Comparison of ENCODE assay signal across 13 mouse cellular contexts in the genomic region with DNA sequence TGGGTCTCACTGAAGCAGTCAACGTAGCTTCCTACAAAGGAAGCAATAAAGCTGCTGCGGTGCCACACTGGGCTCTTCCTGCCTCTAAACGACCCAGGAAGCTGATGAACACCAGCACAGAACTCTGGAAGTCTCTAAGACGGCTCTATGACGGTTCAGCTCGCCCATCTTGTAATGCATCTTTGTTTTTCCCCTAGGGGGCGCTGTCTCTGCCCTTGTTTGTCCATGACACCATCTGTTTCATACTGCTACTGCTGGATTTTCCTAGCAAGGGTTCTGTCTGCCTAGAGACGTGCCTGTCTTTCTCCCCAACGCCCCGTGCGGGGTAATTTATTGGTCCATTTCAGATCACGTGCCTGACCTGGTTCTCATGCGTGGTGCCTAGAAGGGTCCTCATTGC.
DNase-seq lines count a peak whose midpoint lies in the region; ATAC-seq and TF ChIP-seq lines count a peak whose summit lies in the region.
"Had no signal": no experiment of that assay in that cellular context is flagged by ENCODE, and none has a peak within 500 bp of the region (broad histone marks: within the 10 kb centered on the region; RNA-seq: fewer than 3 reads in every experiment).

No protein-coding gene starts in this region.

- no peaks in the 10 kb centered on the region for H3K36me3 ChIP-seq in hindbrain, postnatal 0 days (ENCODE audit: insufficient read depth, low read length)
- no peaks in the 10 kb centered on the region for H3K36me3 ChIP-seq in hindbrain, embryonic 11.5 days (ENCODE audit: control insufficient read depth, insufficient read depth, low read length)
- H3K36me3 ChIP-seq in liver, embryonic 14.5 days (replicated peaks; ENCODE audit: control insufficient read depth, insufficient read depth, low read depth): no peaks in the 10 kb centered on the region
- no peaks in the 10 kb centered on the region for H3K36me3 ChIP-seq in liver, embryonic 12.5 days
- no peaks in the 10 kb centered on the region for H3K36me3 ChIP-seq in ES-E14 (ENCODE audit: control insufficient read depth, insufficient read depth, low read length, poor library complexity, severe bottlenecking)
- no peaks in the 10 kb centered on the region for H3K36me3 ChIP-seq in limb, embryonic 10.5 days
- H3K36me3 ChIP-seq in midbrain, embryonic 16.5 days (ENCODE audit: control insufficient read depth, insufficient read depth, low read length): no peaks in the 10 kb centered on the region
- H3K36me3 ChIP-seq: intestine, embryonic 15.5 days; liver, embryonic 13.5 days; neural tube, embryonic 15.5 days had no signal

- ATAC-seq in hindbrain, postnatal 0 days: no peak
- ATAC-seq in hindbrain, embryonic 11.5 days (ENCODE audit: low FRiP score): no peak
- no peak for ATAC-seq in liver, embryonic 14.5 days (ENCODE audit: insufficient read depth)
- ATAC-seq in liver, embryonic 12.5 days: no peak
- no peak for ATAC-seq in midbrain, embryonic 16.5 days
- ATAC-seq: intestine, embryonic 15.5 days had no signal

- H3K9me3 ChIP-seq in hindbrain, postnatal 0 days (ENCODE audit: low read length): no peaks in the 10 kb centered on the region
- no peaks in the 10 kb centered on the region for H3K9me3 ChIP-seq in hindbrain, embryonic 11.5 days (ENCODE audit: control insufficient read depth, low read length)
- H3K9me3 ChIP-seq in liver, embryonic 14.5 days (ENCODE audit: control insufficient read depth, low read length): no peaks in the 10 kb centered on the region
- no peaks in the 10 kb centered on the region for H3K9me3 ChIP-seq in liver, embryonic 12.5 days (replicated peaks)
- H3K9me3 ChIP-seq in ES-E14 (ENCODE audit: control insufficient read depth, insufficient read depth, low read depth, low read length): no peaks in the 10 kb centered on the region
- H3K9me3 ChIP-seq in limb, embryonic 10.5 days (replicated peaks): no peaks in the 10 kb centered on the region
- H3K9me3 ChIP-seq in midbrain, embryonic 16.5 days (replicated peaks; ENCODE audit: control insufficient read depth, low read length, poor library complexity, severe bottlenecking): no peaks in the 10 kb centered on the region
- H3K9me3 ChIP-seq: intestine, embryonic 15.5 days; liver, embryonic 13.5 days; neural tube, embryonic 15.5 days had no signal

- in situ Hi-C loops in ES-E14 (cut with MboI; ENCODE audit: low sequenced_read_pairs in 2 of 2, unreplicated experiment in 2 of 2): no loop called here

- no peak overlapping the region for H3K9ac ChIP-seq in hindbrain, postnatal 0 days (replicated peaks; ENCODE audit: low read length)
- H3K9ac ChIP-seq in hindbrain, embryonic 11.5 days (ENCODE audit: low read depth, low read length): no peak overlapping the region
- H3K9ac ChIP-seq in liver, embryonic 14.5 days (replicated peaks): no peak overlapping the region
- no peak overlapping the region for H3K9ac ChIP-seq in liver, embryonic 12.5 days
- H3K9ac ChIP-seq in ES-E14 (ENCODE audit: insufficient read depth, low read depth, low read length, poor library complexity, severe bottlenecking): no peak overlapping the region
- H3K9ac ChIP-seq in midbrain, embryonic 16.5 days (ENCODE audit: low read depth, low read length): no peak overlapping the region
- H3K9ac ChIP-seq: intestine, embryonic 15.5 days; liver, embryonic 13.5 days; neural tube, embryonic 15.5 days had no signal

- DNase-seq in hindbrain, postnatal 0 days (ENCODE audit: low spot score): no peak
- no peak for DNase-seq in hindbrain, embryonic 11.5 days (ENCODE audit: low spot score)
- DNase-seq in liver, embryonic 14.5 days (ENCODE audit: low read depth in 3 of 3, low spot score in 3 of 3): no peak
- peak; percentile 59 for DNase-seq in ES-E14 (ENCODE audit: low read depth, low spot score)
- DNase-seq in limb, embryonic 10.5 days (ENCODE audit: low spot score): no peak
- no peak for DNase-seq in frontal cortex, postnatal 14 days (ENCODE audit: low spot score in 2 of 2)
- DNase-seq: cerebellum, adult 18-20 months; heart, postnatal 4 days; liver, embryonic 13.5 days had no signal

- H3K4me3 ChIP-seq in hindbrain, postnatal 0 days (ENCODE audit: low read length): no peak overlapping the region
- no peak overlapping the region for H3K4me3 ChIP-seq in hindbrain, embryonic 11.5 days (ENCODE audit: low read depth, low read length)
- no peak overlapping the region for H3K4me3 ChIP-seq in liver, embryonic 14.5 days (ENCODE audit: insufficient read depth in 1 of 2, low read depth in 2 of 2, low read length in 2 of 2)
- no peak overlapping the region for H3K4me3 ChIP-seq in liver, embryonic 12.5 days
- H3K4me3 ChIP-seq in ES-E14 (ENCODE audit: insufficient read depth in 1 of 2, low read depth in 1 of 2, low read length in 2 of 2, poor library complexity in 1 of 2, severe bottlenecking in 1 of 2): no peak overlapping the region
- H3K4me3 ChIP-seq in limb, embryonic 10.5 days: no peak overlapping the region
- no peak overlapping the region for H3K4me3 ChIP-seq in midbrain, embryonic 16.5 days (ENCODE audit: low read depth, low read length)
- H3K4me3 ChIP-seq: intestine, embryonic 15.5 days; liver, embryonic 13.5 days; neural tube, embryonic 15.5 days had no signal

- H3K27me3 ChIP-seq in hindbrain, postnatal 0 days (ENCODE audit: insufficient read depth, low read length): no peaks in the 10 kb centered on the region
- no peaks in the 10 kb centered on the region for H3K27me3 ChIP-seq in hindbrain, embryonic 11.5 days (ENCODE audit: control insufficient read depth, insufficient read depth, low read length)
- H3K27me3 ChIP-seq in liver, embryonic 14.5 days (ENCODE audit: control insufficient read depth, insufficient read depth, low read length): no peaks in the 10 kb centered on the region
- no peaks in the 10 kb centered on the region for H3K27me3 ChIP-seq in liver, embryonic 12.5 days (replicated peaks)
- no peaks in the 10 kb centered on the region for H3K27me3 ChIP-seq in limb, embryonic 10.5 days (ENCODE audit: low read depth, poor library complexity, severe bottlenecking)
- H3K27me3 ChIP-seq in midbrain, embryonic 16.5 days (ENCODE audit: control insufficient read depth, insufficient read depth, low read depth, low read length): no peaks in the 10 kb centered on the region
- H3K27me3 ChIP-seq: intestine, embryonic 15.5 days; liver, embryonic 13.5 days; neural tube, embryonic 15.5 days had no signal

- TF ChIP-seq EP300 in liver, embryonic 14.5 days (IDR thresholded peaks at IDR 0.05; ENCODE audit: low read depth): no peak

- no peaks in the 10 kb centered on the region for H3K4me1 ChIP-seq in hindbrain, postnatal 0 days (ENCODE audit: insufficient read depth, low read length)
- H3K4me1 ChIP-seq in hindbrain, embryonic 11.5 days (replicated peaks; ENCODE audit: control insufficient read depth, insufficient read depth, low read length): 0 out of 2 replicates have a peak, but pooled peaks cover 3% of the 10 kb centered on the region
- H3K4me1 ChIP-seq in liver, embryonic 14.5 days (replicated peaks; ENCODE audit: control insufficient read depth in 2 of 2, insufficient read depth in 2 of 2, low read length in 1 of 2): peaks cover 0 to 2% of the 10 kb centered on the region in 2 experiments; a peak in 1 of 4 replicates
- no peaks in the 10 kb centered on the region for H3K4me1 ChIP-seq in liver, embryonic 12.5 days
- H3K4me1 ChIP-seq in ES-E14 (ENCODE audit: control insufficient read depth in 2 of 2, insufficient read depth in 2 of 2, low read length in 2 of 2, poor library complexity in 1 of 2): no peaks in the 10 kb centered on the region; a peak in 1 of 4 replicates
- H3K4me1 ChIP-seq in limb, embryonic 10.5 days: peaks cover 91% of the 10 kb centered on the region
- H3K4me1 ChIP-seq in midbrain, embryonic 16.5 days (ENCODE audit: control insufficient read depth, insufficient read depth, low read length): peaks cover 12% of the 10 kb centered on the region

- peak; percentile 40 for TF ChIP-seq CTCF in hindbrain, postnatal 0 days (IDR thresholded peaks at IDR 0.05; ENCODE audit: low read depth)
- peak; percentile 38 for TF ChIP-seq CTCF in liver, embryonic 14.5 days (IDR thresholded peaks at IDR 0.05; ENCODE audit: low read depth)

- no peak overlapping the region for H3K27ac ChIP-seq in hindbrain, postnatal 0 days
- H3K27ac ChIP-seq in hindbrain, embryonic 11.5 days (ENCODE audit: low read depth, low read length): no peak overlapping the region
- H3K27ac ChIP-seq in liver, embryonic 14.5 days: no peak overlapping the region
- H3K27ac ChIP-seq in liver, embryonic 12.5 days: no peak overlapping the region
- H3K27ac ChIP-seq in ES-E14 (ENCODE audit: insufficient read depth, low read depth, low read length, poor library complexity, severe bottlenecking): no peak overlapping the region
- peak overlapping the region; percentile 51; the same call in 1 of the 2 replicates for H3K27ac ChIP-seq in limb, embryonic 10.5 days
- no peak overlapping the region for H3K27ac ChIP-seq in midbrain, embryonic 16.5 days (ENCODE audit: low read length)
- H3K27ac ChIP-seq: intestine, embryonic 15.5 days; liver, embryonic 13.5 days; neural tube, embryonic 15.5 days had no signal

- WGBS in hindbrain, postnatal 0 days: 89% methylated on average over 13 of the region's 13 CpGs
- 85% methylated on average over 13 of the region's 13 CpGs for WGBS in hindbrain, embryonic 11.5 days
- WGBS in liver, embryonic 14.5 days (ENCODE audit: insufficient replicate concordance): 60% methylated on average over 13 of the region's 13 CpGs
- 74% methylated on average over 13 of the region's 13 CpGs for WGBS in liver, embryonic 12.5 days (ENCODE audit: insufficient replicate concordance)
- 72% methylated on average over 13 of the region's 13 CpGs for whole genome bisulfite sequencing in limb, embryonic 10.5 days
- 88% methylated on average over 13 of the region's 13 CpGs for WGBS in midbrain, embryonic 16.5 days

- no peak overlapping the region for H3K4me2 ChIP-seq in hindbrain, postnatal 0 days (ENCODE audit: low read depth, low read length)
- H3K4me2 ChIP-seq in hindbrain, embryonic 11.5 days (replicated peaks; ENCODE audit: low read depth, low read length): no peak overlapping the region
- H3K4me2 ChIP-seq in liver, embryonic 14.5 days (ENCODE audit: low read depth): no peak overlapping the region
- no peak overlapping the region for H3K4me2 ChIP-seq in liver, embryonic 12.5 days
- H3K4me2 ChIP-seq in midbrain, embryonic 16.5 days (ENCODE audit: low read length): no peak overlapping the region
- H3K4me2 ChIP-seq: intestine, embryonic 15.5 days; liver, embryonic 13.5 days; neural tube, embryonic 15.5 days had no signal

TF ChIP-seq in ES-E14, 5 proteins besides CTCF, POLR2A, EP300 and RAD21:
- TF ChIP-seq ZC3H11A (IDR thresholded peaks at IDR 0.05; ENCODE audit: borderline replicate concordance, low read depth, low read length) (no peak), ZNF384 (IDR thresholded peaks at IDR 0.05; ENCODE audit: low read depth, low read length) (no peak), CHD2 (IDR thresholded peaks at IDR 0.05; ENCODE audit: low read depth, low read length) (no peak), MAFK (IDR thresholded peaks at IDR 0.05; ENCODE audit: insufficient read depth, low read depth, low read length) (no peak)
TF ChIP-seq in ES-E14: peak in this region for 0.
